Mouse (Mus musculus) lung, embryonic 14.5 days (tissue): ENCODE measurements at regions not wholly inside any gene's neighbourhood (a gene's known extent, or its start where the extent isn't known, plus 50 kb on each side); places are given as distances from the start of the nearest gene placed in this dataset.

ENCODE experiments used
- ATAC-seq: fragments of 200-750 bp; cut with Nextera tagmentation; 2 replicates; pipeline ENCODE4 v1.8.0; 2017; ENCODE audit warnings: mild to moderate bottlenecking, moderate TSS enrichment, moderate library complexity; ENCODE audit not compliant: insufficient read depth
- DNase-seq: peaks from one replicate; pipeline ENCODE4 v3.0.0-alpha.2; 2015
- H3K27ac ChIP-seq: fragments of 300-500 bp; sonication (generic); 2 replicates; pipeline ENCODE4 v1.5.1; 2014; ENCODE audit warnings: low read depth, mild to moderate bottlenecking, moderate library complexity
- H3K27me3 ChIP-seq: fragments of 300-500 bp; sonication (generic); 2 replicates; pipeline ENCODE4 v1.6.1; 2014; ENCODE audit warnings: low read length, control low read depth; ENCODE audit not compliant: insufficient read depth
- H3K36me3 ChIP-seq: fragments of 300-500 bp; sonication (generic); 2 replicates; pipeline ENCODE4 v1.6.1; 2014; ENCODE audit warnings: control low read depth; ENCODE audit not compliant: insufficient read depth
- H3K4me1 ChIP-seq: fragments of 300-500 bp; sonication (generic); 2 replicates; pipeline ENCODE4 v1.6.1; 2014; ENCODE audit warnings: antibody characterized with exemption, control low read depth; ENCODE audit not compliant: insufficient read depth
- H3K4me2 ChIP-seq: fragments of 300-500 bp; sonication (generic); 2 replicates; pipeline ENCODE4 v1.6.1; 2014; ENCODE audit warnings: mild to moderate bottlenecking
- H3K4me3 ChIP-seq: fragments of 300-500 bp; sonication (generic); 2 replicates; pipeline ENCODE4 v1.5.1; 2014; ENCODE audit warnings: low read depth, low read length
- H3K9ac ChIP-seq: fragments of 300-500 bp; sonication (generic); 2 replicates; pipeline ENCODE4 v1.6.1; 2014
- H3K9me3 ChIP-seq: fragments of 300-500 bp; sonication (generic); 2 replicates; pipeline ENCODE4 v1.6.1; 2016; ENCODE audit warnings: low read depth, low read length, control low read depth
- CTCF ChIP-seq: IDR thresholded peaks from 2 replicates; pipeline ENCODE4 v1.5.1; 2016; ENCODE audit warnings: antibody characterized with exemption, low read depth
- WGBS: fragments of 180-500 bp; shearing (Covaris S2); extraction: QIAGEN DNeasy Blood & Tissue Kit; methylation state at CpG from one replicate; pipeline ENCODE4 v1.1.7; 2014; 5-methylcytosine and 5-hydroxymethylcytosine counted together

DNA sequence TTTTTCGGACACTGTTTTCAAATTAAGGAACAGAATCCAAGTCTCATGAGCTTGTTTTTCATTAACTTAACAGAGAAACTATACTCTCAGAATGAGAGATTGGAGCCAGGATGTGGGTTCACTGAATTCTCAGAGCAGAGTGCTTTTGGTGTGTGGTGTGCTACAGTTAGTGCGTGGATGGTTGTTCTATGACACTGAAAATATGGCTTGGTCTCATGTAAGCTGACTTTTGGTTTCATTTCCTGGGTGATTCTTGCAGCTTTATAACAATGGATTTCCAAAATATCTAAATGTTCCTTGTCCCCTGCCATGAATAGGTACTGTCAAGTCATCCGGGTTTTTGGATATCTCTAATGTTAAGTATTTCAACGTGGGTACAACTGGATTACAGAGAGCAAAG lies 177.7 kb downstream of the Tmem26 start:
- Histone ChIP-seq H3K27ac (no peak overlapping the region), H3K27me3 (no peaks in the 10 kb centered on the region), H3K4me2 (no peak overlapping the region), H3K36me3 (no peaks in the 10 kb centered on the region), H3K4me3 (no peak overlapping the region), H3K9me3 (no peaks in the 10 kb centered on the region), H3K4me1 (no peaks in the 10 kb centered on the region), H3K9ac (no peak overlapping the region)
- 67% methylated on average over 4 of the region's 4 CpGs for WGBS
- no peak for TF ChIP-seq CTCF
- no peak for ATAC-seq
- no peak for DNase-seq

DNA sequence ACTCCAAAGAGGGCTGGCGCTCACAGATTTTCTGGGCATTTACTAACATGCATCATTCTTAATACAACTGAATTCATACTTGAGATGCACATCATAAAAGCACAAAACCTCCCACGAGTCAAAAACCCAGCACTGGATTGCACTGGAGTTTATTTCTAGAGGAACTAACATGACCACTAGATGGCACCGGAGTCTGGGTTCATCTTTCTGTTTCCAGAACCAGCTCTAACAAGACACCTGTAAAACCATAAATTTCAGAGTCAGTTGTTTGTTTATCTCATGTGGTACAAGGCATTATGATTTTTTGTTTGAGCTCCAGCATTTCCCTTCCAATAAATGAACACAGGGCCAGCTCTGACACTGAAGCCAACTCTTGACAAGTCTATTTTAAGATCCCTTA lies 179.2 kb downstream of the Tmem26 start:
- Histone ChIP-seq H3K4me1 (no peaks in the 10 kb centered on the region), H3K4me3 (no peak overlapping the region), H3K4me2 (no peak overlapping the region), H3K36me3 (no peaks in the 10 kb centered on the region), H3K27ac (no peak overlapping the region), H3K9me3 (no peaks in the 10 kb centered on the region), H3K9ac (no peak overlapping the region), H3K27me3 (no peaks in the 10 kb centered on the region)
- TF ChIP-seq CTCF, result peak; percentile 76
- 18% methylated on average over 3 of the region's 3 CpGs for WGBS
- DNase-seq, result peak; percentile 83
- no peak for ATAC-seq

DNA sequence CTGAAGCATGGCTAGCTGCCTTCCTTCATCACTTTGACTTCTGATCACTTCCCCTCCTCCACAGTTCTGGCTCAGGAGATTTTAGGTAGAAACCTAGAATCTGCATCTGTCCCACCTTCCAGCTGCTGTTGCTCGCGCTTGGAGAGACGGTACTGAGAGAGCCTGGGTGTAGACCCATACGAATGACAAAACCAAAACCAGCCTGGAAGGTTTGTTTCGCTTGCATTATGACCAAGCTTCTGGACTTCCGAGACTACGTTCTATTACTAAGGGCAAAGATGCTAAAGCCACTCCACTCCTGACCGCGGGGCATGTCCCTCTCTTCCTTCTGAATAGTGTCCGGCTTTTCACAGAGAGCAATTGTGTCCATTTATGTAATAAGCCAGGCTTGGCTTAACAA lies 180.9 kb downstream of the Tmem26 start:
- H3K4me3 ChIP-seq, result no peak overlapping the region
- H3K9me3 ChIP-seq, result no peaks in the 10 kb centered on the region
- H3K27me3 ChIP-seq, result no peaks in the 10 kb centered on the region
- no peak overlapping the region for H3K4me2 ChIP-seq
- DNase-seq (no peak), ATAC-seq (no peak)
- no peaks in the 10 kb centered on the region for H3K4me1 ChIP-seq
- WGBS, result 90% methylated on average over 10 of the region's 10 CpGs
- no peak for TF ChIP-seq CTCF
- no peaks in the 10 kb centered on the region for H3K36me3 ChIP-seq
- H3K27ac ChIP-seq, result no peak overlapping the region
- no peak overlapping the region for H3K9ac ChIP-seq

DNA sequence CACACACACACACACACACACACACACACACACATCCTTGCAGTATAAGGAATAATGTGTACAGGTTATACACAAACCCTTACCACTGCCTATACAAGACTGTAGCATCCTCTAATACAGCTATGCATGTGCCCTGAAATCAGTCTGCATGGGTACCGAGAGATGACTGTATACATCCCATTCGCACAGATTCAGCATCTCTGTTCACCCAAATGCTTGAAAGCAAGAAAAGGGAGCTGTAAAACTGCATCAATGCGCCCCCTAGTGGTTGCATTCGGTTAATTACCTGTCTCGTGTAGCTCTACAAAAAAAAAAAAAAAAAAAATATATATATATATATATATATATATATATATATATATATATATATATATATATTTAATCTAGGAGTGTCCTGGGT lies 184.8 kb downstream of the Tmem26 start:
- WGBS, result 14% methylated on average over 5 of the region's 5 CpGs
- no peak overlapping the region for H3K27ac ChIP-seq
- ATAC-seq, result no peak
- DNase-seq, result peak; percentile 91
- TF ChIP-seq CTCF, result peak; percentile 61; the same call in 1 of the 2 replicates
- H3K4me1 ChIP-seq, result no peaks in the 10 kb centered on the region
- no peaks in the 10 kb centered on the region for H3K27me3 ChIP-seq
- no peak overlapping the region for H3K4me2 ChIP-seq
- no peaks in the 10 kb centered on the region for H3K36me3 ChIP-seq
- no peak overlapping the region for H3K9ac ChIP-seq
- no peaks in the 10 kb centered on the region for H3K9me3 ChIP-seq
- H3K4me3 ChIP-seq, result no peak overlapping the region

DNA sequence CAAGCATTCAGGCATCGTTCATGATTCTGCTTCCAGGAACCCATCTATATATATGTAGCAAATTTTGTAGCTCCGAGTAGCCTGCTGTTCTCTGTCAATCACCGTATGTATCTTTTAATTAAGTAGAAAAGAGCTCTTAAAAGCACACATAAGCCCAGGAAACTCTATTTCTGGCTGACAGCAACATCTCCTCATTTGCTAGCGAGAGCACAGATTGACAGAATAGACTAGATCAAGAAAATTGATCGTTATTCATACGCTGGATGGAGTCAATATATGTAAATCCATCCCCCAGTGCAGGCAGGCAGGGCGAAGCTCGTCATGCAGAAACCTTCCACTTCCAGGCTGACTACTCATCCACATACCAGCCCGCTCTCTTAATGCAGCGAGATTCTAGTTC lies 185.6 kb downstream of the Tmem26 start:
- Histone ChIP-seq H3K27me3 (no peaks in the 10 kb centered on the region), H3K4me2 (no peak overlapping the region), H3K9ac (no peak overlapping the region), H3K36me3 (no peaks in the 10 kb centered on the region), H3K4me3 (no peak overlapping the region), H3K4me1 (no peaks in the 10 kb centered on the region), H3K9me3 (no peaks in the 10 kb centered on the region), H3K27ac (no peak overlapping the region)
- 75% methylated on average over 10 of the region's 10 CpGs for WGBS
- no peak for ATAC-seq
- no peak for TF ChIP-seq CTCF
- no peak for DNase-seq

DNA sequence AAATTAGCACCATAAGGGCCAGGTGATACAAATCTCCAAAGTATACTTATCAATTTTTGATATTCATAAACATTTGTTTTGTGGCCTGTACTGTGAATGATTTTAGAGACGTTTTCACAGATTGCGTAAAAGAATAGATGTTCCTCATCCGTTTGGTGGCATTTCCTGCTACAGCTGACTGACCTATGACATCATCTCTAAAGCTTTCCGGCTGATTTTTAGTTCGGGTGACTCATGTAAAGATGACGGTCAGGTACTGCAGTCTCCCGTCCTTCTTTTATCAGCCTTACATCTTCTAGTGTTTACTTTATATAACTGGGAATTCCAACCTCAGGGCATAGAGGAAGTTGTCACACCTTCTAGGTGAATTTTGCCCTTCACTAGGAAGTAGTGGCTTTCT lies 192.7 kb downstream of the Tmem26 start:
- no peak overlapping the region for H3K4me3 ChIP-seq
- H3K27ac ChIP-seq, result no peak overlapping the region
- H3K27me3 ChIP-seq, result no peaks in the 10 kb centered on the region
- peak; percentile 43 for DNase-seq
- H3K4me1 ChIP-seq, result no peaks in the 10 kb centered on the region
- no peaks in the 10 kb centered on the region for H3K36me3 ChIP-seq
- no peak for ATAC-seq
- no peaks in the 10 kb centered on the region for H3K9me3 ChIP-seq
- TF ChIP-seq CTCF, result no peak
- H3K4me2 ChIP-seq, result no peak overlapping the region
- 35% methylated on average over 7 of the region's 7 CpGs for WGBS
- H3K9ac ChIP-seq, result no peak overlapping the region

DNA sequence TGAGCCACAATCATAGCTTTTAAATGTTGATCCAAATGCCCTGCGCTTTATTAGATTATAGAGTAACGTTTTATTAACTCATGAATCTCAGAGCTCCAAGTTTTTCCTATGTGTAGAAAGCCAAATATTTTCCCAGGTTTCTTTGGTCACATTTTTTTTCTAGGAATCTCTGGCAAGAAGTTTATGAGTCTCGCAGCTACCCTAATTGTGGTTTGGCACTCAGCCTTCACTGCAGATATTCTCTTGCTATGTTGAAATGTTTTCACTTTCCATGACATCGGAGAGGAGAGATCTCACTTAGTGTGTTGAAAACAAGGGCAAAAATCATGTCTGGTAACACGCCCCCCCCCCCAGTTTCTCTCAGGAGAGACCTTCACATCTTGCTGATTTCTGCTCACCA lies 212.4 kb downstream of the Tmem26 start:
- Histone ChIP-seq H3K36me3 (no peaks in the 10 kb centered on the region), H3K4me2 (no peak overlapping the region), H3K27me3 (no peaks in the 10 kb centered on the region), H3K9me3 (no peaks in the 10 kb centered on the region), H3K9ac (no peak overlapping the region), H3K27ac (no peak overlapping the region), H3K4me1 (no peaks in the 10 kb centered on the region), H3K4me3 (no peak overlapping the region)
- TF ChIP-seq CTCF, result no peak
- 67% methylated on average over 5 of the region's 5 CpGs for WGBS
- DNase-seq (peak; percentile 21), ATAC-seq (no peak)

DNA sequence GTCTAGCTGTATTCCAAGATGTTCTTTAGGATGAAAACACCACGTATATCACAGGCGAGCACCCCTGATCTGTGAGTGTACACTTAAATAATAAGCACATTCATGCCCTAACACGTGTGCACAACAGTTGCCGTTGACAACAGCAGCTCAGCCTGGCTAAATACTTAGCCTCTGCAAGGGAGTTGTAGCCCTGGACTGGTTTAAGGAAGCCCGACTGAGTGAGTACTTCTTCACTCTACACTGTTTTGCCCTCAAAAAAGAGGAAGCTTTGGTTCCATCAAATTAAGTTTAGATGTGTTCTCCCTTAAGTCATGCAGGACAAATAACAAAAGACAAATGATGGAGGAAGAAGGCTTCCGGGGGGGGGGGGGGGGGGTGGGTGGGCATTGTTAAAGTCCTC lies 208.0 kb upstream of the Rhobtb1 start:
- H3K4me3 ChIP-seq, result no peak overlapping the region
- no peaks in the 10 kb centered on the region for H3K27me3 ChIP-seq
- DNase-seq (no peak), ATAC-seq (no peak)
- 69% methylated on average over 6 of the region's 6 CpGs for whole genome bisulfite sequencing
- H3K4me1 ChIP-seq, result no peaks in the 10 kb centered on the region
- no peaks in the 10 kb centered on the region for H3K36me3 ChIP-seq
- H3K9me3 ChIP-seq, result no peaks in the 10 kb centered on the region
- TF ChIP-seq CTCF, result no peak
- H3K9ac ChIP-seq, result no peak overlapping the region
- no peak overlapping the region for H3K4me2 ChIP-seq
- H3K27ac ChIP-seq, result no peak overlapping the region
